Mouse (Mus musculus): ENCODE data around the gene Spef1. TPM values are rescaled to one million over a fixed set of nuclear protein-coding genes. Genes with fewer than 3 reads are reported as not detected.
A peak's percentile ranks its signal among the peaks of the same experiment; 100 is the strongest.
"Not testable (repeated sequence)": the region's sequence is repeated elsewhere in the genome, so short reads cannot be mapped to it uniquely, and the experiment has no call there.

Gene Spef1
- polyA plus RNA-seq (2012; ENCODE audit: insufficient read depth, insufficient read length, low replicate concordance, missing spikeins): not detected in 2 replicates

DNA sequence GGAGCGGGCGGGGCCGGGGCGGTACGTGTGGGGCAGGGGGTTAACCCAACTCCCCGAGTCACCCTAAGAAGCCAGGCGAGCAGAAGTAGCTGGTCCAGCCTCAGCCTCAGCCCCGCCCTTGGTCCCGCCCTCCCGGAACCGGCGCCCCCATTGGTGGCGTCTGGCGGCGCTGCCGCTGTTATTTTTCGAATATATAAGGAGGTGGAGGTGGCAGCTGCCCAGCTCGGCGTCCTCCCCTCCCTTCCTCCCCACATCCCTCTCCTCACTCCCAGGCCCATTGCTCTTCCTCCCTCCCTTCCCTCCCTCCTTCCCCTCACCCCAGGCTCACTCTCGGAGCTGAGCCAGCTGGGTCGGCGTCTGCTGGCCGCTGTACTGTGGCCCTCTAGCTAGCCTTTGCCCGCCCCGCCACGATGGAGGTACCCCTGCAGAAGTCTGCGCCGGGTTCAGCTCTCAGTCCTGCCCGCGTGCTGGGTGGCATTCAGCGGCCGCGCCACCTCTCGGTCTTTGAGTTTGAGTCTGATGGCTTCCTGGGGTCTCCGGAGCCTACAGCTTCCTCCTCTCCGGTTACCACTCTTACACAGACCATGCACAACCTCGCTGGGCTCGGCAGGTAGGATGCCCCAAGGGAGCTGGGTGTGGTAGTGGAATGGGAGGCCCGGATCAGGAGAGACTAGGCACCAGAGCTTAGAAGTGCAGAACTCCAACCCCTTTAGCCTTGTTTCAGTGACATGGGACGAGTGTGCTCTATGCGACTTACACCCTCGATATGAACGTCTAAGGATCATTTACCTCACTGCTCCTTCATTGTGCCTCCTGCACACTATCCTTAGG lies at the start of gene Spef1, which contains the start of gene Cdc25b:
Gene Spef1 (minus strand): TSS at position 512 of the 831 bp plus-strand sequence.
Gene Cdc25b (plus strand): TSS at position 179 of the 831 bp plus-strand sequence.
- Histone ChIP-seq H3K27ac (ENCODE audit: insufficient read depth, low read depth, low read length) (no peak within 1 kb of the TSS), H3K4me3 (ENCODE audit: insufficient read depth, low read depth, low read length) (peak within 1 kb of the TSS; percentile 89), H3K4me1 (ENCODE audit: control insufficient read depth, insufficient read depth, low read length) (peaks cover 8% of the 10 kb centered on the region)
- TF ChIP-seq POLR2A (IDR thresholded peaks at IDR 0.05; ENCODE audit: insufficient read depth, low read depth, low read length) (peak; percentile 46), CTCF (IDR thresholded peaks at IDR 0.05; ENCODE audit: insufficient read depth, low read depth, low read length) (0 out of 2 replicates have a peak, but pooled peaks have one; percentile 8)
- WGBS: 2% methylated on average over 41 of the region's 43 CpGs

- peaks cover 8% of the 10 kb centered on the region for H3K4me1 ChIP-seq (ENCODE audit: control insufficient read depth, insufficient read depth, low read length)
- 80% methylated on average over 7 of the region's 7 CpGs for WGBS
- H3K4me3 ChIP-seq (ENCODE audit: insufficient read depth, low read depth, low read length): no peak overlapping the region
- no peak for TF ChIP-seq POLR2A (IDR thresholded peaks at IDR 0.05; ENCODE audit: insufficient read depth, low read depth, low read length)
- TF ChIP-seq CTCF (IDR thresholded peaks at IDR 0.05; ENCODE audit: insufficient read depth, low read depth, low read length): no peak
- H3K27ac ChIP-seq (ENCODE audit: insufficient read depth, low read depth, low read length): no peak overlapping the region
These were observed 48.0 kb upstream of the Spef1 start for GRCm38 (mm10) chr2:131234970-131235635.

GRCm38 (mm10) chr2:131234127-131234650 lies 47.1 kb upstream of the Spef1 start:
- H3K27ac ChIP-seq (ENCODE audit: insufficient read depth, low read depth, low read length): no peak overlapping the region
- WGBS: 12% methylated on average over 28 of the region's 28 CpGs
- peaks cover 8% of the 10 kb centered on the region for H3K4me1 ChIP-seq (ENCODE audit: control insufficient read depth, insufficient read depth, low read length)
- H3K4me3 ChIP-seq (ENCODE audit: insufficient read depth, low read depth, low read length): peak overlapping the region; percentile 50
- no peak for TF ChIP-seq POLR2A (IDR thresholded peaks at IDR 0.05; ENCODE audit: insufficient read depth, low read depth, low read length)
- no peak for TF ChIP-seq CTCF (IDR thresholded peaks at IDR 0.05; ENCODE audit: insufficient read depth, low read depth, low read length)

- Histone ChIP-seq H3K27ac (ENCODE audit: insufficient read depth, low read depth, low read length) (no peak within 1 kb of the TSS), H3K4me1 (ENCODE audit: control insufficient read depth, insufficient read depth, low read length) (peaks cover 8% of the 10 kb centered on the region), H3K4me3 (ENCODE audit: insufficient read depth, low read depth, low read length) (peak within 1 kb of the TSS; percentile 50)
- TF ChIP-seq POLR2A (IDR thresholded peaks at IDR 0.05; ENCODE audit: insufficient read depth, low read depth, low read length) (no peak; the same call in 1 of the 2 replicates), CTCF (IDR thresholded peaks at IDR 0.05; ENCODE audit: insufficient read depth, low read depth, low read length) (no peak)
- WGBS: 12% methylated on average over 29 of the region's 29 CpGs
These were observed 46.4 kb upstream of the Spef1 start, which contains the start of gene Mavs for GRCm38 (mm10) chr2:131233307-131234126. Gene Mavs (plus strand): TSS chr2:131234063.

GRCm38 (mm10) chr2:131232558-131232957 lies 45.5 kb upstream of the Spef1 start:
- Histone ChIP-seq H3K27ac (ENCODE audit: insufficient read depth, low read depth, low read length) (no peak overlapping the region), H3K4me3 (ENCODE audit: insufficient read depth, low read depth, low read length) (no peak overlapping the region), H3K4me1 (ENCODE audit: control insufficient read depth, insufficient read depth, low read length) (peaks cover 8% of the 10 kb centered on the region)
- 96% methylated on average over 2 of the region's 2 CpGs for WGBS
- no peak for TF ChIP-seq CTCF (IDR thresholded peaks at IDR 0.05; ENCODE audit: insufficient read depth, low read depth, low read length)
- no peak for TF ChIP-seq POLR2A (IDR thresholded peaks at IDR 0.05; ENCODE audit: insufficient read depth, low read depth, low read length)

- no peak for TF ChIP-seq CTCF (IDR thresholded peaks at IDR 0.05; ENCODE audit: insufficient read depth, low read depth, low read length)
- no peak for TF ChIP-seq POLR2A (IDR thresholded peaks at IDR 0.05; ENCODE audit: insufficient read depth, low read depth, low read length)
- WGBS: 92% methylated on average over 3 of the region's 3 CpGs
- H3K4me1 ChIP-seq (ENCODE audit: control insufficient read depth, insufficient read depth, low read length): no peaks in the 10 kb centered on the region
- no peak overlapping the region for H3K4me3 ChIP-seq (ENCODE audit: insufficient read depth, low read depth, low read length)
- H3K27ac ChIP-seq (ENCODE audit: insufficient read depth, low read depth, low read length): no peak overlapping the region
These were observed 40.2 kb upstream of the Spef1 start for GRCm38 (mm10) chr2:131227243-131227642.

DNA sequence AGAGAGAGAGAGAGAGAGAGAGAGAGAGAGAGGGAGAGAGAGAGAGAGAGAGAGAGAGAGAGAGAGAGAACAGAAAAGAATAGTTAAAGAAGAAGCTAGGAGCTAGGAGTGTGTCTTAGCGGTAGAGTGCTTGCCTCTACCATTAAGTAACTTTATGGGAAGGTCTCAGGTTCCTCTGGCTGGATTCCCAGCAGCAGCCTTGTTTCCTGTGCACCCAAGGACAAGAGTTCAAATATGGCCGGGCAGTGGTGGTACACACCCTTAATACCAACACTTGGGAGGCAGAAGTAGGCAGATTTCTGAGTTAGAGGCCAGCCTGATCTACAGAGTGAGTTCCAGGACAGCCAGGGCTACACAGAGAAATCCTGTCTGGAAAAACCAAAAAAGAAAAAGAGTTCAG lies 39.6 kb upstream of the Spef1 start:
- not testable (repeated sequence) for H3K4me3 ChIP-seq (ENCODE audit: insufficient read depth, low read depth, low read length); H3K4me1 ChIP-seq (ENCODE audit: control insufficient read depth, insufficient read depth, low read length); H3K27ac ChIP-seq (ENCODE audit: insufficient read depth, low read depth, low read length)
- 85% methylated on average over 2 of the region's 2 CpGs for WGBS

- no peak overlapping the region for H3K27ac ChIP-seq (ENCODE audit: insufficient read depth, low read depth, low read length)
- 63% methylated on average over 6 of the region's 6 CpGs for WGBS
- H3K4me3 ChIP-seq (ENCODE audit: insufficient read depth, low read depth, low read length): no peak overlapping the region
These were observed 38.1 kb upstream of the Spef1 start for GRCm38 (mm10) chr2:131225178-131225577.

More at GRCm38 (mm10) chr2:131225178-131225577, 38.1 kb upstream of the Spef1 start:
- no peaks in the 10 kb centered on the region for H3K4me1 ChIP-seq (ENCODE audit: control insufficient read depth, insufficient read depth, low read length)
- no peak for TF ChIP-seq CTCF (IDR thresholded peaks at IDR 0.05; ENCODE audit: insufficient read depth, low read depth, low read length)
- TF ChIP-seq POLR2A (IDR thresholded peaks at IDR 0.05; ENCODE audit: insufficient read depth, low read depth, low read length): no peak

All from olfactory bulb, adult 2 months (tissue).